Mouse (Mus musculus) myocyte (in vitro differentiated cells): ENCODE measurements around the gene Olfr51. TPM values are rescaled to one million over a fixed set of nuclear protein-coding genes. Genes with fewer than 3 reads are reported as not detected.
"Not testable (repeated sequence)": the region's sequence is repeated elsewhere in the genome, so short reads cannot be mapped to it uniquely, and the experiment has no call there.

Experiments used
- H3K27me3 ChIP-seq: one replicate; pipeline ENCODE4 v1.6.1; 2011; ENCODE audit not compliant: control insufficient read depth, insufficient read depth, insufficient read length
- H3K36me3 ChIP-seq: one replicate; pipeline ENCODE4 v1.6.1; 2011; ENCODE audit not compliant: control insufficient read depth, insufficient read depth
- H3K4me2 ChIP-seq: one replicate; pipeline ENCODE4 v1.6.1; 2011; ENCODE audit warnings: low read depth, control low read depth
- H3K4me3 ChIP-seq: one replicate; pipeline ENCODE4 v1.5.1; 2011; ENCODE audit warnings: mild to moderate bottlenecking, control low read depth, moderate library complexity
- H3K79me2 ChIP-seq: one replicate; pipeline ENCODE4 v1.6.1; 2011; ENCODE audit not compliant: control insufficient read depth, insufficient read depth
- H3ac ChIP-seq: one replicate; pipeline ENCODE4 v1.6.1; 2011; ENCODE audit not compliant: control insufficient read depth, insufficient read length
- CEBPB ChIP-seq: IDR thresholded peaks from 2 replicates; pipeline ENCODE4 v1.6.1; 2011; ENCODE audit warnings: mild to moderate bottlenecking, moderate library complexity; ENCODE audit not compliant: poor library complexity, insufficient read depth, severe bottlenecking
- E2F4 ChIP-seq: IDR thresholded peaks from one replicate; pipeline ENCODE4 v1.6.1; 2011; ENCODE audit warnings: mild to moderate bottlenecking, control low read depth, moderate library complexity; ENCODE audit not compliant: insufficient read depth
- MAX ChIP-seq: IDR thresholded peaks from one replicate; pipeline ENCODE4 v1.6.1; 2011; ENCODE audit warnings: low read depth, mild to moderate bottlenecking, control low read depth
- MYOD1 ChIP-seq, 3 experiments: IDR thresholded peaks; one replicate each; pipeline ENCODE4 v1.6.1; 2011; ENCODE audit warnings: control low read depth in 2 of 3, low read depth in 2 of 3, mild to moderate bottlenecking in 2 of 3, moderate library complexity in 1 of 3; ENCODE audit not compliant: insufficient read length in 2 of 3, control insufficient read depth in 1 of 3
- MYOG ChIP-seq, 3 experiments: IDR thresholded peaks; one replicate each; pipeline ENCODE4 v1.6.1; 2011; ENCODE audit warnings: control low read depth in 2 of 3, low read depth in 2 of 3, mild to moderate bottlenecking in 2 of 3; ENCODE audit not compliant: insufficient read length in 2 of 3, control insufficient read depth in 1 of 3, insufficient read depth in 1 of 3
- POLR2A ChIP-seq: IDR thresholded peaks from one replicate; pipeline ENCODE4 v1.6.1; 2011; ENCODE audit warnings: low read depth, mild to moderate bottlenecking, control low read depth, moderate library complexity; ENCODE audit not compliant: insufficient read length
- POLR2AphosphoS2 ChIP-seq: IDR thresholded peaks from one replicate; pipeline ENCODE4 v1.6.1; 2011; ENCODE audit warnings: low read depth, control low read depth; ENCODE audit not compliant: insufficient read length
- REST ChIP-seq: IDR thresholded peaks from one replicate; pipeline ENCODE4 v1.6.1; 2011; ENCODE audit warnings: mild to moderate bottlenecking, control low read depth, moderate library complexity; ENCODE audit not compliant: insufficient read depth, insufficient read length
- SRF ChIP-seq: IDR thresholded peaks from one replicate; pipeline ENCODE4 v1.6.1; 2011; ENCODE audit warnings: low read depth; ENCODE audit not compliant: control insufficient read depth, insufficient read length
- TCF12 ChIP-seq: IDR thresholded peaks from one replicate; pipeline ENCODE4 v1.6.1; 2011; ENCODE audit warnings: mild to moderate bottlenecking, control low read depth; ENCODE audit not compliant: poor library complexity, insufficient read depth, severe bottlenecking
- TCF3 ChIP-seq: IDR thresholded peaks from one replicate; pipeline ENCODE4 v1.6.1; 2011; ENCODE audit warnings: low read depth, control low read depth; ENCODE audit not compliant: insufficient read length
- USF1 ChIP-seq: IDR thresholded peaks from one replicate; pipeline ENCODE4 v1.6.1; 2011; ENCODE audit warnings: low read depth, mild to moderate bottlenecking, control low read depth, moderate library complexity
- polyA plus RNA-seq: library from polyadenylated mRNA; unstranded; fragments of >200 nt; fragmentation: generic; extraction: Trizol; gene quantifications from one replicate; pipeline ENCODE4 v1.2.1, GENCODE M21; 2012; ENCODE audit warnings: missing spikeins

The Olfr51 gene
- polyA plus RNA-seq, 1 experiment: not detected

DNA sequence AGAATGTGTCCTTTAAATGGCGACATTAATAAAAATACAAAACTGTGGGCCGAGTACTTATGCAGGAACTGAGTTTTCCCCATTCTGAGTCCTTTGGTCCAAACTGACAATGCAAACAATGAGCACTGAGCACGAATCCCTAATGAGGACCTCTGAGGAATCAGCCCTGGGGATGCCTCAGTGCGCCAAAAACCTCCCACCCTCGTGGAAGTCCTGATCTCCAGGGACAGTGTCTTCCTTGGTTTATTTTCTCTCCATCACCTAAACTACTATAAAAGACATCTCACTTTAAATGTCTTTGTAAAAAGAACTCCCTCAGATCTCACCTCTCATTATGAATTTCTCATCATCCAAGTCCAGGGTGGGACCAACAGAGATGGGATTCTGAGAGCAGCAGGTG is 21.7 kb upstream of the Olfr51 start, which contains the start of gene Olfr1377:
Gene Olfr1377 (plus strand): TSS at position 301 of the 400 bp plus-strand sequence.
- peaks cover 9% of the 10 kb centered on the region for H3K27me3 ChIP-seq
- no peaks in the 10 kb centered on the region for H3K79me2 ChIP-seq
- no peak for TF ChIP-seq E2F4
- no peak within 1 kb of the TSS for H3K4me2 ChIP-seq
- H3ac ChIP-seq: no peak within 1 kb of the TSS
- no peaks in the 10 kb centered on the region for H3K36me3 ChIP-seq
- no peak within 1 kb of the TSS for H3K4me3 ChIP-seq

DNA sequence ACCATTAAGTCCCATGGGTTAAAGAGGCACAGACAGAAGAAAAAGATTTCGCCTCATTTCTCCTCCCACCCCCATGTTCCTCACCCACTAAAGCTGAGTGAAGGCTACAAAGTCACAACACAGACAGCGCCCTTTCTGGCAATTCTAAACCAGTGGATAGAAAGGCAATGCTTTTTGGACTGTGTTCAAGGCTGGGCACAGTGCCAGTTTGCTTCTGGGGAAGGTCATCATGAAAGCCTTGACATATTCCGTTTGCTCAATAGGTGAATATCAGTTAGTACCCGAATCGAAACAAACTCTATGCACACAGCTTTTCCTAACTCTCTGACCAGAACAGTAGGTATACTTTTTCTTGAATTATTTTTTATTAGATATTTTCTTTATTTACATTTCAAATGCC is 8.4 kb downstream of the Olfr51 start:
- TF ChIP-seq POLR2A (no peak), POLR2AphosphoS2 (no peak), E2F4 (no peak), TCF3 (no peak), MAX (no peak), MYOG (IDR thresholded peaks at IDR 0.05; ENCODE audit: control insufficient read depth in 1 of 3, insufficient read depth in 1 of 3, insufficient read length in 2 of 3, low read depth in 2 of 3) (no peak)

DNA sequence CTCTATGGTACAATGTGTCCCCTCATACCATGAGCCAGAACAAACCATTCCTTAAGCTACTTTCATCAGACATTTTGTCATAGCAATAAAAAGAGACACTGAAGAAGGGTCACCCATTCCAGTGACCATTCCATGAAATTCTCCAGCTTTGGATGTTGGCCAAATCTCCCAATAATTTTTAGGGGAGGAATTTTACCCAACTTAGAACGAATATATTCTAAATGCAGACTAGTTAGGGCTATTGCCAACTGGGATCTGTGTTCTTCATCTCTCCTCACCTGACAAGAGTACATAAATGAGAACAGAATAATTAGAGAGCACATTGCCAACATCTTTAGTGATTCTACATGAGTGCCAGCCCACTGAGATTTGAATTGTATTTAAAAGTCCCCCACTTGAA is 10.5 kb downstream of the Olfr51 start, which contains the start of gene Olfr54:
Gene Olfr54 (plus strand): TSS at position 301 of the 400 bp plus-strand sequence.
- no peaks in the 10 kb centered on the region for H3K27me3 ChIP-seq
- H3K4me2 ChIP-seq: no peak within 1 kb of the TSS
- H3K79me2 ChIP-seq: no peaks in the 10 kb centered on the region
- TF ChIP-seq SRF (no peak), USF1 (no peak), REST (no peak), MYOD1 (IDR thresholded peaks at IDR 0.05; ENCODE audit: control insufficient read depth in 1 of 3, insufficient read length in 2 of 3, low read depth in 2 of 3) (no peak), CEBPB (no peak), MAX (no peak), TCF12 (no peak), TCF3 (no peak), POLR2A (no peak), E2F4 (no peak), MYOG (IDR thresholded peaks at IDR 0.05; ENCODE audit: control insufficient read depth in 1 of 3, insufficient read depth in 1 of 3, insufficient read length in 2 of 3, low read depth in 2 of 3) (no peak), POLR2AphosphoS2 (no peak)
- no peaks in the 10 kb centered on the region for H3K36me3 ChIP-seq
- no peak within 1 kb of the TSS for H3ac ChIP-seq
- H3K4me3 ChIP-seq: no peak within 1 kb of the TSS

More for the DNA sequence above, 8.4 kb downstream of the Olfr51 start:
- no peaks in the 10 kb centered on the region for H3K27me3 ChIP-seq
- H3K4me2 ChIP-seq: no peak overlapping the region
- H3ac ChIP-seq: no peak overlapping the region
- no peak overlapping the region for H3K4me3 ChIP-seq
- H3K36me3 ChIP-seq: no peaks in the 10 kb centered on the region
- H3K79me2 ChIP-seq: no peaks in the 10 kb centered on the region

DNA sequence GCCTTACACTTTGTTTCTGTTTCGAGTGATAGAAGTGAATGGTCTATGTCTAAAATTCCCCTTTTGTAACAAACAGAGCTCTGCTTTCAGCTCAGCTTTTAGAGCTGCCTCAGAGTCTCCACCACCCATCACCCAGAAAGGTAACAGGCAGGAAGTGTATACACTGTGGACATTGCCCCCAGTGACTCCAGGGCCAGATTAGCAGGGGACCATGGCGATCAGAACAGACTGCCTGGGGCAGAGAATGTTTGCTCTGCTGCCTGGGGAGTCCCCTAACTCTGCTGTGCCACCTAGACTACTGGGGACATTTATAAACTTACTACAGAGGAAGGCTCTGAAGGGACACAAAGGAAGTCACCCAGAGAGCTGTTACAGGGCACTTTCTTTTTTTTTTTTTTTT is 12.9 kb downstream of the Olfr51 start:
- Histone ChIP-seq H3K79me2 (no peaks in the 10 kb centered on the region), H3K36me3 (no peaks in the 10 kb centered on the region), H3K27me3 (no peaks in the 10 kb centered on the region), H3K4me2 (no peak overlapping the region), H3ac (no peak overlapping the region), H3K4me3 (no peak overlapping the region)
- TF ChIP-seq TCF3 (no peak), MYOD1 (IDR thresholded peaks at IDR 0.05; ENCODE audit: control insufficient read depth in 1 of 3, insufficient read length in 2 of 3, low read depth in 2 of 3) (no peak), MAX (no peak), CEBPB (no peak), MYOG (IDR thresholded peaks at IDR 0.05; ENCODE audit: control insufficient read depth in 1 of 3, insufficient read depth in 1 of 3, insufficient read length in 2 of 3, low read depth in 2 of 3) (no peak), POLR2A (no peak), SRF (no peak), TCF12 (no peak), E2F4 (no peak), REST (no peak), USF1 (no peak), POLR2AphosphoS2 (no peak)

DNA sequence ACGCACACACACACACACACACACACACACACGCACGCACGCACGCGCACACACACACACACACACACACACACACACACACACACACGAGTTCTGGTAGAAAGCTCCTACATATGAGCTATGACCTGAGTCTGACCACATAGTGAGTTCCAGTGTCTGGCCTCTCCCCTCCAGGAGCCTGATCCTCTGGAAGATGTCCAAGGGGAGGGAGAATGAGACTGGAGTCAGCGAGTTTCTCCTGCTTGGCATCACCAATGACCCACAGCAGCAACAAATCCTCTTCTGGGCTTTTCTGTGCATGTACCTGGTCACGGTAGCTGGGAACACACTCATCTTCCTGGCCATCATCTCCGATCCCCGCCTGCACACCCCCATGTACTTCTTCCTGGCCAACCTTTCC is 23.4 kb downstream of the Olfr51 start:
- H3K79me2 ChIP-seq, H3K4me3 ChIP-seq, H3K27me3 ChIP-seq, H3ac ChIP-seq, H3K4me2 ChIP-seq, H3K36me3 ChIP-seq: not testable (repeated sequence)

DNA sequence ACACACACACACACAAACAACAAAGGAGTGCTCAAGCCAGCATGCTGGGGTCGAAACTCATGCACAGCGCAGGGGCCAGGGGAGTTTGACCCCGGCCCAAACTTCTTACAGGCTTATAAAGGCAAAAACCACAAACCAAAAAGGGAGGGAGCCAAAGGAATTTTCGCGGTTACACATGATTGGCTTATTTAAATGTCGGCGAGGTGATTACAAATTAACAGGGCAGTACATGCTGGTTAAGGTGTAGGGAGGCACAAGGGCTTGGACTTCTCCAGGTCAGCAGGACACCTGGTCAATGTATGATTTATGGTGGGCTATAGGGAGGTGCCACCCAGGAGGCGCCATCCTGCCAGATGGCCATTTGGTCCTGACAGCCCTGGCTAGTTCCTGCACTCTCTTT is 26.0 kb downstream of the Olfr51 start:
- not testable (repeated sequence) for H3K4me2 ChIP-seq, H3K79me2 ChIP-seq, H3K27me3 ChIP-seq, H3K36me3 ChIP-seq, H3ac ChIP-seq, H3K4me3 ChIP-seq
